Mouse (Mus musculus) c-Kit-positive CD71-positive TER-119-negative erythroid progenitor cells, embryonic 14.5 days (primary cell): ENCODE results near the gene Lamtor2.

Source experiments
- DNase-seq: peaks from one replicate; pipeline ENCODE4 v3.0.0-alpha.2; 2013; ENCODE audit warnings: low read depth

Gene Lamtor2

DNA sequence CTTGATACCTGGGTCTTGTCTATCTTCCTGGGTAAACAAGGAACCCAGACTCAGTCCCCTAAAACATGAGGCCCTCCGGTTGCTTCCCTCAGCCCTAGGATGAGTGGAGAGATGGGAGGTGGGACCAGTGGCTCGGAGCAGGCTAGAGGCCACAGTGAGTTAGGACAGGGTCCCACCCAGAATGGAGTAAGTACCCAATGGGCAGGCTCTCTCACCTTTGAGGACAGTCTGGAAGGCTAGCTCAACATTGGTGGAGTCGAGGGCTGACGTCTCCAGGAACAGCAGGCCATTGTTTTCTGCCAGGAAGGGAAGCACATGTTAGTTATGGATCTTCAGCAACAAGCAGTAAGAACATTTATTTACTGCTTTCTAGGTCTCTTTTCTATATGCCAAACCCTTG is 10.4 kb downstream of the Lamtor2 start:
- no peak for DNase-seq

DNA sequence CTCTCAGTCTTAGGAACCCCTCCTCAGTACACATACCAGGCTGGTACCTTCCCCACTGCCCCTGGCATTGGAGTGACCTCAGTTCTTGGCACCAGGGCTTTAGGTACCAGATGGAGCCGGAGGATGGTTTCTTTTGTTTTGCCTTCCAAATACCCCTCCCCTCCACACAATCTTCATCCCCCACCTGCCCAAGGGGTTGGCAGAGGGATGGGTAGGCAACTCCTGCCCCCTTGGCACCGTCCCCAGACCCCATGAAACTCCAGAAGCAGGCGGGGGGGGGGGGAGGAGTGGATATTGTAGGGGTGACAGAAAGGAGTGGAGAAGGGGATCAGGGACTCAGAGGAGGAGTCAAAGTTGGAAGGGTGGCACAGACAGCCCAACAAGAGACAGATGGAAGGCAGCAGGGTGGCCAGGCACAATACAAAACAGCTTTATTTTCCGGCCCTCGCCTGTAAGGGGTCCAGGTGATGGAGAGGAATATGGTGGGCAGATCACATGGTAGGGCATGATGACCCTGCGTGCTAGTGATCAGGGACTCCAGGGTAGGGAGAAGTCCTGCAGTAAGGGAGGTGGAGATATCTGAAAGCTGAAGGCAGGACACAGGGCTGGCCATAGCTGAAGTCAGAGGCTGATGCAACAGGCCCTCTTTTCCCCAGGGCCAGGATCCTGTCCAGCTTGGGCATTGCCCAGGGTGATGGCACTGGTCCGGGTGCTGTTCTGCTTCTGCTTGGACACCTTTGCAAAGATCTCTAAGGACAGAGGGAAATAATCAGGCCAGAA is 11.1 kb downstream of the Lamtor2 start:
- no peak for DNase-seq

DNA sequence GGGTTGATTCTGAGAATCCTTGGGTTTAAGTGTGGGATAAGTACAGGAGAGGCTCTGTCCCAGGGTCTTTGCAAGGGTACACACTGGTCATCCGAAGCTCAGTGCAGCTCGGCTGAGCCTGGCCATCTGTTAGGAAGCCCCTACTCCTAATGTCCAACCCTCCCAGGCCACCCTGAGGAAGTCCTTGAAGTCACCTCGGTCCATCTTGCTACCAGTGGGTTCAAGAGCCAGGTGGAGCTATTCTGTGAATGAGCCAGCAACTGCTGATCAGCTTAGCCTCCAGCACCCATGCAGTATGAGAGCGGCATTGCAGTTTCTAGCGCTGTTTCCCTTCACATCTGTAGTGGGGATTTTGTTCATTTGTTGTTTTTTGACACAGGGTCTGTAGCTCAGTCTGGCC is 12.8 kb downstream of the Lamtor2 start:
- no peak for DNase-seq

DNA sequence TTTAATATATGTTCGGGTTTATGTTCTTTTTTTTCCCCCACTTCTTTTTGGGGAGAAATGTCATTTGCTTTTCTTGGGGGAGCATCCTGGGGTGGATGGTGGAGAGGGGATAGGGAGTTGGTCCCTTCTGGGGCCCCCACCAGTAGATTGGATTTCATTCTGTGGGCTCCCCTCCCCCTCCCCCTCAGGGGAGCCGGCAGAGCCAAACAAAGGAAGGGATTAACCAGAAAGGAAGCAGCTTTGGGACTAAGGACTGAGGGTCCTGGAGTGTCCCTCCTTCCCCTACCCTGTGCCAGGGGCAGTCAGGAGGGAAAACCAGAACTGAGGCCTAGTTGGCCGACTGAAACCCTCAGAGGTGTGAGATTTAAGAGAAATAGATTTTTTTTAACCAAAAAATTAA is 13.5 kb downstream of the Lamtor2 start:
- DNase-seq, result no peak

DNA sequence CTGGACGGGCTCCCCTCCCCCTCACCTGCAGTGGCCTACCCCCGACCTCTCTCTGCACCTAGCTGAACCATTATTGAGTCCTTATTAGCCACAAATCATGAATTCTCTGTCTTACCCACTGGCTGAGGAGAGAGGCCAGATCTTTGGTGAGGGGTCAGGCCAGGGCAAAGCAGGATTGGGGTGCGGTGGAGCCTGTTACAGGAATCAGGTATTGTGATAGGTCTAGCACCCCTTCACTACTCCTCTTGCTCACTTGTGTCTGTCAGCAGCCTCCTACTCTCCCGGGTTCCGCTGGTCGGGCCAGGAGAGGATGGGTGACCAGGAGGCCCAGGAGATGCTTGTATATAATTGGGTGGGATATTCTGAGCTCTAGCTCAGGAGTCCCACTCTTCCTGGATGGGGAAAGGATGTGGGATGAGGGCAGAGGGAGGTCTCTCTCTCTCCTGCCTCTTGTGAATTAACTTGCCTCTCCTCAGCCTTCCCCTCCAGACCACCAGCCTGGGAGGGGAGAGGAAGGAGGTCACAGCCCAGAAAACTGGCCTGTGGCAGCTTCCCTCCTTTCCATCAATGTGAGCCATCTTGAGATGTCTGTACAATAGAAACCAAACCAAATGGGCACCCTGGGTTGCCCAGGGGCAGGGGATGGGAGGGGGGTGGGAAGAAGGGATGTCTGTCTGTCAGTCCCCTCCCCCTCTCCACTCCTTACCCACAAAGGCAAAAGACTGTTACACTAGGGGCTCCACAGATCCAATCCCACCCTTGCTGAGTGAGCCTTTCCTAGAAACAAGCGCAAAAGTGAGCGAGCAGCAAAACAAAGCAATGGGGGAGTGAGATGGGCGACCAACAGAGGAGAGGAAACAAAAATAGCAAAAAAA is 14.4 kb downstream of the Lamtor2 start:
- DNase-seq, result no peak

DNA sequence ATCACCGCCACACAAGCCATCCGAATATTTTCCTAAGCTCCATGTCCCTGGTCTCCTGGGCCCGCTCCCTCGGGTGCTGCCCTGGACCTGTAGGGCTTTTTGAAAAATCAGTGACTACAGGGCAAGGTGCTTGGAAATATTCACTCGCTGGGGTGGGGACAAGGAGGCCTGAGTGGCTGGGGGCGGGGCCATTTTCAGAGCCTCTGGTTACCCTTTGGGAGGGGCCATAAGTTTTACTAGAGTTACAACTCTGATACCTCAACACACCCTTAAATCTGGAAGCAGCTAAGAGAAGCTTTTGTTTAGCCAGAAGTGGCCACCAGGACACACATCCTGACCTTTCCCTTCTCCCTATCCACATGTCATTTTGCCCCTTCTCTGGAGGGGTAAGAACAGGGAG is 15.7 kb downstream of the Lamtor2 start:
- DNase-seq, result no peak

DNA sequence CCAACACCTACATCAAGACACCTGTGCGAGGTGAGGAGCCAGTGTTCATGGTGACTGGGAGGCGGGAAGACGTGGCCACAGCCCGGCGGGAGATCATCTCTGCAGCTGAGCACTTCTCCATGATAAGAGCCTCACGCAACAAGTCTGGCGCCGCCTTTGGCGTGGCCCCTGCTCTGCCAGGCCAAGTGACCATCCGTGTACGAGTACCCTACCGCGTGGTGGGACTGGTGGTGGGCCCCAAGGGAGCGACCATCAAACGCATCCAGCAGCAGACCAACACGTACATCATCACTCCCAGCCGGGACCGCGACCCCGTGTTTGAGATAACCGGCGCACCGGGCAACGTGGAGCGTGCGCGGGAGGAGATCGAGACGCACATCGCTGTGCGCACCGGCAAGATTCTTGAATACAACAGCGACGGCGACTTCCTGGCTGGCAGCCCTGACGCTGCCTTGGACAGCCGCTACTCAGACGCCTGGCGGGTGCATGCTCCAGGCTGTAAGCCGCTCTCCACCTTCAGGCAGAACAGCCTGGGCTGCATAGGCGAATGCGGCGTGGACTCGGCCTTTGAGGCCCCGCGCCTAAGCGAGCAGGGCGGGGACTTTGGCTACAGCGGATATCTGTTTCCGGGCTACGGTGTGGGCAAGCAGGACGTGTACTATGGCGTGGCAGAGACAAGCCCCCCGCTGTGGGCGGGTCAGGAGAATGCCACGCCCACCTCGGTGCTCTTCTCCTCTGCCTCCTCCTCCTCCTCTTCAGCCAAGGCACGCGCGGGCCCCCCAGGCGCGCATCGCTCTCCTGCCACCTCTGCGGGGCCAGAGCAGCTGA is 16.6 kb downstream of the Lamtor2 start:
- peak; percentile 74 for DNase-seq

DNA sequence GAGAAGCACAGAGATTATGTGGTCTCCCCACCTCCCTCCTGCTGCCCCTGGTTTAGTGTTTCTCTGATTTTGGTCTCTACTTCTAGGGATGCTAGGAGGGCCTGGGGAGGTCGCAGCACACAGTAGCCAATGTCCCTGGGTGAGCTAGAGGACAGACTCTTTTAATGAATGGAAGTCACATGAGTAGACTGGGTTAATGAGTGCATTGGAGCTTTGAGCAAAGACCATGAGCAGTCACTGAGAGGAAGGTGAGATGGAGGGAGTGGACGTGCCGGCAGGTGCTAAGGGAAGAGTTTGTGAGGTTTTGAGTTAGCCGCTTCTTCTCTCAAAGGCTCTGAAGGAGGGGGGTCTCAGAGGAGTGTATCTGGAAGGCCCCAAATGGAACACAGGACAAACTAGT is 17.3 kb downstream of the Lamtor2 start:
- no peak for DNase-seq

DNA sequence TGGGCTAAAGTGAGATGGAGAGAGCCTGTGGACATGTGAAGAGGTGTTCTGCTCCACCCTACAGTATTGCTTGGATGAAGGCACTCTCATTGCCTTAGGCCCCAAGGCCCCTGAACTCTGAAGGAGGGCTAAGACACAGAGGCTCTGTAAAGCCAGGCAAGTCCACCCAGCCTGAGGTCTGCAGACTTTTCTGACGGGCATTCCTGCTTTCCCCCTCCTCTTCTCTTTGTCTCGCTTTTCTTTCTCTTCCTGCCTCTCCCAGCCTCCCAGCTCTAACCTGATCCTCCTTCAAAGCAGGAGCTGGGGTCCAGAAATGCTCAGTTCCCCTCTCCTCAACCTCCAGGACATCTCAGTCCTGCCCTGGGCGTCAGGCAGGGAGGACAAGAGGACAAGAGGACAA is 17.9 kb downstream of the Lamtor2 start:
- no peak for DNase-seq

DNA sequence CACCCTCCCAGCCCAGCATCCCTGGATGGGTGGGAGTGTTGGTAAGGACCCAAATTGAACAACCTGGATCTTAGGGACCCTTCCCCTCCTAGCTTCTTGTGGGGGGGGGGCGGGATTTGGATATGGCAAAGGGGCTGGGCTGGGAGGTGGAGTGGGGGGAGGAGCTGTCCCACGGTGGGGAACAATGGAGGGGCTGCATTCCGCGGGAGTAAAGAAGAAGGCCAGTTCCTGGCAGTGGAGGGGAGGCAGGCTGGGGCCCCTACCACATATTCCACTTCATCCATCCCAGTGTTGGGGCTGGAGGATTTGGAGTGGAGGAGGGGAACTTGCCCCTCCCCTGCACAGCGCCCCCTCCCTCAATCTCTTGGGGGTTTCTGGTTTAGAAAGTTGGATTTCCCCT is 19.2 kb downstream of the Lamtor2 start:
- no peak for DNase-seq

DNA sequence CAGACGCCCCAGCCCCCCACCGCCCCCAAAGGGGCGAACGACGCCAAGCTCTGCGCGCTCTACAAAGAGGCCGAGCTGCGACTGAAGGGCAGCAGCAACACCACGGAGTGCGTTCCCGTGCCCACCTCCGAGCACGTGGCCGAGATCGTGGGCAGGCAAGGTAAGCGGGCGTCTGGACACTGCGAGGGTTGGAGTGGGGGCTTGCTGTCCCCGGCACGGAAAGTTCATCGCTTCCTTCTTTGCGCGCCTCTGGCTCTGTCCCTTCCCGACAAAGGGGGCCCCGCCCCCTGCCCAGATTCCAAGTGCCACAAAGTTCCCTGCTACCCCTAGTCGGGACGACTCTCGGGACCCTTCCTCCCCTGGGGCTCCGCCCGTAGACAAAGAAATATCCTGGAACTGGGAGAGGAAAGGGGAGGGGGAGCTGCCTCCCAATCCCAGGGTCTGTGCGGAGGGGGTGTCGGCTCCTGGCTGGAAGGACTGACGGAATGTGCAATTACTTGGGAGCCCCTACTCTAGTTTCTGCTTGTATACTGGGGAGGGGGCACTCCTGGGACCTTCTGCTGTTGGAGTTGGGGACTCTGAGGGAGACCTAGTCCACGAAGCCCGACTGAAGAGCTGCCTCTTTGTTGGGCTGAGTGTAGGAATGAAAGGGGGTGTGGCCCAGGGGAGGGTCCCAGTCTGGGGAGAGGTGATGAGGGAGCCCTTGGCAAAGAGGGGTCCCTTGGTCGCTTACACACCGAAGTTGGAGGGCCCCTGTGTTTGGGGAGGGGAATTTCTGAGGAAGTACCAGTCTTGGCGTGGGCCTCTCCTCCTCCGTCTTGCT is 20.0 kb downstream of the Lamtor2 start:
- no peak for DNase-seq

DNA sequence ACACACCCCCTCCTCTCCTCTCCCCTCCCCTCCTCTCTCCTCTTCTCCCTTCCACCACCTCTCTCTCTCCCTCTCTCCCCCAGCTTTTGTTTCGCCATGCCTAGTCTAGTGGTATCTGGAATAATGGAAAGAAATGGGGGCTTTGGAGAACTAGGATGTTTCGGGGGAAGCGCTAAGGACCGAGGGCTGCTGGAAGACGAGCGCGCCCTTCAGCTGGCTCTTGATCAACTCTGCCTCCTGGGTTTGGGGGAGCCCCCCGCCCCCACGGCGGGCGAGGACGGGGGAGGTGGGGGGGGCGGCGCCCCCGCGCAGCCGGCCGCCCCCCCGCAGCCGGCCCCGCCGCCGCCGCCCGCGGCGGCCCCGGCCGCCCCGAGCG is 20.6 kb downstream of the Lamtor2 start, which contains the start of gene Mex3a:
Mex3a (plus strand) TSS at position 97 of the 376 bp plus-strand sequence.
- no peak for DNase-seq

DNA sequence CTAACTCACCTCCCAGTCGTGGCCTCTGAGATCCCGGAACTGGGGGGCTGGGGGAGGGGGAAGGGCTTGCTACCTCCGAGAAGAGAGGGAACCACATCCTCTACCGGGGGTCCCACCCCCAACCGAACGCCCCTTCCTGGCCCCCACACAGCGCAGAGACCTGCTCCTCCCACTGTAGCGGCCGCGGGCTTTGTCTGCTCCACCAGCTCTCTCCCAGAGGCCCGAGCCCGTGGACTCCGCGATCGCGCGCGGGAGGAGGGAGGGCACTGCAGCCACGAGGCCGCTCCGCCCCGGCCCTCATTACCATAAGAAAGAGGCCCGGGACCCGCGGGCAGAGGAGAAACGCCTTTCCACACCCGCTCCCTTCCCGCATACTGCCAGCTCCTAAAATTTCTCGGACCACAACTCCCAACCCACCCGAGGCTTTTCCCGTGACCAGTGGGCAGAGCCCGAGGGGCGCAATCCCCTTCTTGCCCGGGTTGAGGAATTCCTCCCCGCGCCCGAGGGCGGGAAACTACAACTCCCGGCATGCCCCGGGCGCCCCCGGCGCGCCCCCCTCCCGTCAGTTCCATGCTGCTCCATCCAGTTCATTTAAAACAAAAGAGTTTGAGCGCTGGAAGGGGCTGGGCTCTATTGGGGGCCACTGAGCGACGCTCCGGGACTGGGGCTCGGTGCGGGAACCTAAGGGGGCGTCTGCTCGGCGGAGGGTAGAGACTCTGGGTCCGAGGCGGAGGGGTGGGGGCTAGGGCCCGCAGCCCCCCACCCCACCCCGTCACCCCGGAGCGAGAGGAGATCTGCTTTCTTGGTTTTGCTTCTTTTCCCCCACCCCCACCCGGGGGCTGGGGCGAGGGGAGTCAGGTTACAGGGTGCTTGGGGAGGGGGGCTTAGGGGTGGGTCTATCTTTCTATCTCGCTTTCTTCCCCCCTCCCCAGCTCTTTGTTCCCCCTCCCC is 21.3 kb downstream of the Lamtor2 start:
- peak; percentile 63 for DNase-seq

DNA sequence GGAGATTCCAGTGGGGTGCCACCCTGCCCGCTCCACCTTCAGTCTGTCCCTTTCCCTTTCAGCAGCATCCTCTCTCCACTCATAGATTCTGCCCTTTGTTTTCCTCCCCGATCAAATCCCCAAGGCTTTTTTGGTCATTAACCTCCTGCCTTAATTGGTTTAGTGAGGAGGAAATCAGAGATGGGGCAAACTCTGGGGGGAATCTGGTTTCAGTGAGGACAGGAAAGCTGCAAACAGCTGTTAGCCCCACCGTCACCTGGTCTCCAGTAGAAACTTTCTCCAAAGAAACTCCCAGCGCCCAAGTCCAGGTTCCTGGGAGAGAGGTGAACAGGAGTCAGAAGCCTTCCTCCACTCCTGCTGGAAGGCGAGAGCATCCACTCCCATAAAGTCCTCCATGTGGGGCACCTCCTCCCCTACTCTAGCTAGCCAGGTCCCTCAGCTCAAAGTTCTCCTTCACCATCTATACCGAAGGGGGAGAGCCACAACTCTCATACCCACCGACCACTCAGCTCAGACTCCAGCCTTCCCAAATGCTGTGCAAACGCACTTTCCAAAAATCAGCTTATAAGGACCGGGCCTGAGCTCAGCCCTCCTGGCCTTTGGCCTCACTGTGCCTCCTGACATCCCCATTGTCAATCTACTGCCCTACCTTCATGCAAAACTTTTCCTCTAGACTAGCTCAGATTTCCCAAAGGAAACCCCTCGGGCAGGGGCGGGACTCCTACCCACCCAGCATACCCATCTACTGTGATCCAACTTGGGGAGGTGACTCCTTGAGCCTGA is 22.6 kb downstream of the Lamtor2 start:
- DNase-seq, result no peak

DNA sequence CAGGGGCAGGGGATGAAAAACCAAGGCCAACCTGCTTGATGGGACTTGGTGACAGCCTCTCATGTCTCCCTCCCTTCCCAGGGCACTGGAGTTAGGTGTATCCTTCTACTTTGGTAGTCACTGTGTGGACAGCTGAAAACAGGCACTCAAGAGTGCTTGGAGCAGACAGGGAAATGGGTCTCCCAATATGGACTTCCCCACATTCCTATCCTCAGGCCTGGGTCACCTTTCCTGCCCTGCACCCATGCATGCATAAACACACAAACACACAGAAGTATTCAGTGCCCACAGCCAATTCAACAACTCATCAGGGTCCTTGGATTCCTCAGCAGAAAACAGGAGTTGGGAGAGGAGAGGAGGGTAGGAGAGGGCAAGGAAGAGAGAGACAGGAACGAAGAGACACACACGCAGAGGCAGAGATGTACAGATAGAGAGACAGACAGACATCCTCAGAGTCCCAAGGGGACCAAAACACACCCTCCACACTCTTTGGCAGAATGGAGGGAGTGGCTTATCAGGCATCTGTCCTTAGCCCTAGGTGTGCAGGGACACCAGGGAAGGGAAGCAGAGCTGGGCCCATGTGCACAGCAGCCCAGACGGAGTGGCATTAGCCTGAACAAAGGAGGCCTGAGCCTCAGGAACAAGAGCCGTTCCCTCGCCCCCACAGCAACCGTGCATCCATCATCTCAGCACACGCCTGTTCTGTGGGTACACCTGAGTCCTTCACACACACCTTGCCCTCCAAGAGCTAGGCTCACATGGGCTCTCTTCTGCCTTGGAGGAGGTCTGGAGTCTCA is 23.5 kb downstream of the Lamtor2 start:
- DNase-seq, result no peak

DNA sequence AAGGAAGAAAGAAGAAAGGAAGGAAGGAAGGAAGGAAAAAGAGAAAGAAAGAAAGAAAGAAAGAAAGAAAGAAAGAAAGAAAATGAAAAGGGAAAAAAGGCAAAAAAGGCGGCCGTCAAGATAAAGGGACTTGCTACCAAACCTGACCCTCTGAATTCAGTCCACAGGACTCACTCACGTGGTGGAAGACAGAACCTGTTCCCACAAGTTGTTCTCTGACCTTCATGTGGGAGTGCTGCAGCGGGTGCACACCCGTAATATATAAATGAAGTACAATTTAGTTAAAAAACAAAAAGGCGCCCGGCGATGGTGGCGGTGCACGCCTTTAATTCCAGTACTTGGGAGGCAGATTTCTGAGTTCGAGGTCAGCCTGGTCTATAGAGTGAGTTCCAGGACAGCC is 24.2 kb downstream of the Lamtor2 start:
- no peak for DNase-seq

DNA sequence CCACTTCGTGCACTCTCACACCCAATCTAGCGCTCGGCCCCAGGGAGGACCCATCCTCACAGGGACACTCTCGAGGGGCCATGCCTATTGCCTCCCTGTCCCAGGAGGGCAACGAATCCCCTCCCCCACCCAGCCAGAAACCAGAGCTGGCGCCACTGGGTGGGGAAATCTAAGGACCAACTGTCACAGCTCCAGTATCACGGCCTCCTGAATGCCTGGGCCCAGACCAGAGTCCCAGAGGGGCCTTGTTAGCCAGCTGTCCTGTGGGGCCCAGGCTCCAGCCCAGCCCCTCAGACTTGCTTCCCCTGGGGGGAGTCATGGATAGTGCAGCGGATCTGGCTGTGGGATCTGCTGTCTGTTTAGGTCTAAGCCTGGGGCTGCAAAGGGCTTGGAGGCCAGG is 25.3 kb downstream of the Lamtor2 start:
- no peak for DNase-seq
